Mouse (Mus musculus) forebrain, embryonic 16.5 days (tissue): ENCODE measurements at regions not wholly inside any gene's neighbourhood (a gene's known extent, or its start where the extent isn't known, plus 50 kb on each side); places are given as distances from the start of the nearest gene placed in this dataset.
A peak's percentile ranks its signal among the peaks of the same experiment; 100 is the strongest.

ENCODE experiments used
- ATAC-seq: fragments of 200-750 bp; cut with Nextera tagmentation; 2 replicates; pipeline ENCODE4 v1.8.0; 2017; ENCODE audit warnings: mild to moderate bottlenecking, moderate library complexity
- H3K27ac ChIP-seq: fragments of 300-500 bp; sonication (generic); 2 replicates; pipeline ENCODE4 v1.5.1; 2014; ENCODE audit warnings: low read length, control low read depth
- H3K27me3 ChIP-seq: fragments of 300-500 bp; sonication (generic); replicated peaks from 2 replicates; pipeline ENCODE4 v1.6.1; 2014; ENCODE audit warnings: low read length; ENCODE audit not compliant: control insufficient read depth, insufficient read depth
- H3K36me3 ChIP-seq: fragments of 300-500 bp; sonication (generic); 2 replicates; pipeline ENCODE4 v1.6.1; 2014; ENCODE audit not compliant: control insufficient read depth, insufficient read depth
- H3K4me1 ChIP-seq: fragments of 300-500 bp; sonication (generic); replicated peaks from 2 replicates; pipeline ENCODE4 v1.6.1; 2014; ENCODE audit warnings: low read length; ENCODE audit not compliant: control insufficient read depth, insufficient read depth
- H3K4me2 ChIP-seq: fragments of 300-500 bp; sonication (generic); 2 replicates; pipeline ENCODE4 v1.6.1; 2014; ENCODE audit warnings: mild to moderate bottlenecking, low read length, control low read depth
- H3K4me3 ChIP-seq: fragments of 300-500 bp; sonication (generic); replicated peaks from 2 replicates; pipeline ENCODE4 v1.5.1; 2014; ENCODE audit warnings: mild to moderate bottlenecking, low read length, control low read depth
- H3K9ac ChIP-seq: fragments of 300-500 bp; sonication (generic); replicated peaks from 2 replicates; pipeline ENCODE4 v1.6.1; 2014; ENCODE audit warnings: low read depth, low read length, control low read depth
- H3K9me3 ChIP-seq: fragments of 300-500 bp; sonication (generic); 2 replicates; pipeline ENCODE4 v1.6.1; 2016; ENCODE audit warnings: low read length; ENCODE audit not compliant: control insufficient read depth
- WGBS: fragments of 180-500 bp; shearing (Covaris S2); extraction: QIAGEN DNeasy Blood & Tissue Kit; methylation state at CpG from one replicate; pipeline ENCODE4 v1.1.7; 2014; 5-methylcytosine and 5-hydroxymethylcytosine counted together

DNA sequence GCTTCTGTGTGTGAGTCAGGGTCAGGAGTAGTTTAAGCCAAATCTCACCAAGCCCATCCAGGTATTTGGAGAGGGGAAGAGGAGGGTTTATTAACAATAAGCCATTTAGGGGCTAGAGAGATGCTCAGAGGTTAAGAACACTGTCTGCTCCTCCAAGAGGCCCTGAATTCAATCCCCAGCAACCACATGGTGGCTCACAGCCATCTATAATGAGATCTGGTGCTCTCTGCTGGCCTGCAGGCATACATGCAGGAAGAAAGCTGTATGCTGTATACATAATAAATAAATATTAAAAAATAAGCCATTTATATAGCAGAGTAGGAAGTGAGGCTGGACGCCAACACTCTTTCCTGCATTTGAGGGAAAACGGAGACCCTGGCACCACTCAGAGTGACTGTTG is 330.4 kb upstream of the Arglu1 start:
- Histone ChIP-seq H3K4me1 (no peaks in the 10 kb centered on the region), H3K4me2 (no peak overlapping the region), H3K27me3 (no peaks in the 10 kb centered on the region), H3K27ac (no peak overlapping the region), H3K9me3 (no peaks in the 10 kb centered on the region), H3K36me3 (no peaks in the 10 kb centered on the region), H3K9ac (no peak overlapping the region), H3K4me3 (no peak overlapping the region)
- 98% methylated on average over 2 of the region's 2 CpGs for WGBS
- ATAC-seq: no peak

DNA sequence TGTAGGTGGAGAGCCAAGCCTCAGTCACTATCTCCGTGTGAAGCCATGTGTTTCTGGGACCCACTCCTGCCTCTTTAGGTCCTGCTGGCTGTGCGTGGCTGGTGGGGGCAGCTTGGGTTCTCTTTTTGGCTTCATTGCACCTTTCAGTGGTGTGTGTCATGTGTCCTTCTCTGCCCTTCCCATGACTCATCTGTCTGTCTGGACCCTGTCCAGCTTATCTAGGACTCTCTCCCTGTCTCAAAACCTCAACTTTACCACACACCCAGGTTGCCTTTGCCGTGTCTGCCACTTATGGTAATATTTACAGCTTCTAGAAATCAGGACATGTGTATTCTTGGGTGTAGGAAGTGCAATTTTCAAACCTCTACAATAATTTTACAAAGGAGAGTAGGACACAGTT is 329.9 kb upstream of the Arglu1 start:
- Histone ChIP-seq H3K9ac (no peak overlapping the region), H3K4me3 (no peak overlapping the region), H3K36me3 (no peaks in the 10 kb centered on the region), H3K27ac (no peak overlapping the region), H3K27me3 (no peaks in the 10 kb centered on the region), H3K9me3 (no peaks in the 10 kb centered on the region), H3K4me1 (no peaks in the 10 kb centered on the region), H3K4me2 (no peak overlapping the region)
- 91% methylated on average over 3 of the region's 3 CpGs for WGBS
- ATAC-seq: no peak

DNA sequence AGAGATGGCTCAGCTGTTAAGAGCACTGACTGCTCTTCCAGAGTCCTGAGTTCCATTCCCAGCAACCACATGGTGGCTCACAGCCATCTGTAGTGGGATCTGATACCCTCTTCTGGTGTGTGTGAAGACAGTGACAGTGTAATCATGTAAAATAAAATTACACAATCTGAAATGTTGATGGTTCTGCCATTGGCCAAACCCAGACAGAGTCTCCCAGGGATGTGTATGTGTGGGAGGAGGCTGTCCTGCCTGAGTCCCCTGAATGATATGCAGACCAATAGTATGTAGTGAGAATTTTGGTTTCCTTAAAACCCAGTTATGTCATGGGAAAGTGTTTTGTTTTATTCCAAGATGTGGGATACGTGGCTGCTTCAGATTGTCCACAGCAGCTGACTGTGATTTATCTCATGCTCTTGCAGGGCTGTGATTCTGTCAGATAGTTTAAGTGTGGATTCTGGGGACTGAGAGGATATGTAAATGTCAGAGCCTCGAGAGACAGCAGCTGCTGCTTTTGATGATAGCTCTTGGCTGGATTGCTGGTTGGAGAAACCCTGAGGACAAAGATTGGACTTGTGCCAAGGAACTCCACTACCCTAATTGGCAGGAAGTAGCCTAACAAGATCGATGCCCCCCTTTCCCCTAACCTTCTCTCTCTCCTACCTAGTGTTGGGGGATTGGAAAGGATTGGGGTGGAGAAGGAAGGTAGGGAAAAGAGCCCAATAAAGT is 321.6 kb upstream of the Arglu1 start:
- Histone ChIP-seq H3K27ac (no peak overlapping the region), H3K36me3 (no peaks in the 10 kb centered on the region), H3K4me1 (no peaks in the 10 kb centered on the region), H3K4me2 (no peak overlapping the region), H3K9ac (no peak overlapping the region), H3K27me3 (no peaks in the 10 kb centered on the region), H3K4me3 (no peak overlapping the region), H3K9me3 (no peaks in the 10 kb centered on the region)
- ATAC-seq: no peak
- 33% methylated on average over 3 of the region's 3 CpGs for WGBS

DNA sequence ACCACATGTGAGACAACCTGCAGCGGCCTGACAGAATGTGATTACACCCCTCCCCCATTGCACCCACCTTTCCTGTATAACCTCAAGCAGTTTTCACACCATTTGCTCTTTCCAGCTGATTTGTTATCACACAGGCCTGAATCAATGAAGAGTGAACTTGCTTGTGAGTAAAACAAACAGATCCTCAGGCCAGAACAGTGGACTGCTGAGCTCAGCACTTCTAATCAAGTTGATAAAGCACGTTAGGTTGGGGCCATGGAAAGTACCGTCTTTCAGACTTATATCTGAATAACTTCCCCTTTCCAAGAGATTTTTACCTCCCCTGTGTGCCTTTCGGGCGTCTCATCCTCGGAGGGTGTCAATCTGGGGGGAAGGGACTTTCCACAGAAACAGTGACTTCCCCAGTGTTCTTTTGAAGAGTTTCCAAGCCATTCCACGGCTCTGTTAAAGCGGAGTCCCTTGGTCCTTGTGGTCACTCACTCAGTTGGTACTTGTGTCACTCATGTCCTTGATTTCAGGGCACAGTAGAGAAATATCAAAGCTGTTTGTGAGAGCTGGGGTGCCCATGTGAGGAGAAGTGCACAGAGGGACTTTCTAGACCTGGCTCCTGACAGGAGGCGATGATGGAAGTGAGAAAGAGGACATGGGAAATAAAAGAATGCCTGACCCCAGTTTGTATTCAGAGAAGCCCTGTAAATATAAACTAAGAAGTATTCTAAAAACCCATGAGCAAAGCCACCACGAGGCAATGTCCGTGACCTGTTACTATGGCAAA is 317.9 kb upstream of the Arglu1 start:
- no peaks in the 10 kb centered on the region for H3K4me1 ChIP-seq
- H3K9me3 ChIP-seq: no peaks in the 10 kb centered on the region
- no peak overlapping the region for H3K9ac ChIP-seq
- no peak overlapping the region for H3K4me2 ChIP-seq
- no peaks in the 10 kb centered on the region for H3K27me3 ChIP-seq
- no peaks in the 10 kb centered on the region for H3K36me3 ChIP-seq
- no peak overlapping the region for H3K27ac ChIP-seq
- H3K4me3 ChIP-seq: no peak overlapping the region
- WGBS: 80% methylated on average over 11 of the region's 11 CpGs
- no peak for ATAC-seq

DNA sequence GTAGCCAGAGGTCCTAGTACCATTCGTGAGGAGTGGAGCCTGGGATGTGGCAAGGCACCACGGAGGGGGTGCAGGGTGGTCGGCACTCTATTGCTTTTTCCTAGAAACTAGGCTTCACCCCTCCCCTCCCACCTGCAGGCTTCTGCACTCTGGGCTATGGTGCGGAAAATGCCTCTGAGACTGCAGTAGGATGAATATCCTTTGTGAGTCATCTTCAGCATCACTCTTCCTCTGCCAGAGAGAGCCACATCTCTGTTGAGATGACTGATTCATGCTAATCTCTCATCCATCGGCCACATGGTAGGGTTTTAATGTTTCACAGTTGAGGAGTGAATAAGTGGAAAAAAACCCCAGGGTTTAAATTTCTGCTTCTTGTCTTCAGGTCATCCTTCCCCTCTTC is 309.6 kb upstream of the Arglu1 start:
- no peak overlapping the region for H3K4me2 ChIP-seq
- H3K27ac ChIP-seq: no peak overlapping the region
- H3K4me3 ChIP-seq: no peak overlapping the region
- H3K36me3 ChIP-seq: no peaks in the 10 kb centered on the region
- no peak for ATAC-seq
- 87% methylated on average over 5 of the region's 5 CpGs for WGBS
- H3K9ac ChIP-seq: no peak overlapping the region
- no peaks in the 10 kb centered on the region for H3K27me3 ChIP-seq
- no peaks in the 10 kb centered on the region for H3K9me3 ChIP-seq
- peaks cover 5% of the 10 kb centered on the region for H3K4me1 ChIP-seq

DNA sequence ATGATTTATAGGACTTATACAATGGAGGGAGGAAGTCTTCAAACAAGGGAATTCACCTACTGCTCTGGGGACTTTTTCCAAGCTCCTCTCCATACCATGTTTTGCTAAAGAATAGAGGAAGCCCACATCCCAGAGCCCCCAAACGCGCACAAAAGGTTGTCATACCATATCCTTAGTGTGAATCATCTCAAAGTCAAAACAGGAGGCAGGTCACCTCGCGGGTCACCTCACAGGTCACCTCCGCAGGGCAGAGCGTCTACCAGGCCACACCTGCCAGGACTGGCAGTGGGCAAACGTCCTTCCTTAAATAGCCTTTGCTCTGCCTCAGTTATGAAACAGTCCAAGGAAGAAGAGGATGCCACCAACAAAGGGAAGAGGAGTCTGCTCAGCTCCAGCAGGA is 307.3 kb upstream of the Arglu1 start:
- no peaks in the 10 kb centered on the region for H3K27me3 ChIP-seq
- no peaks in the 10 kb centered on the region for H3K9me3 ChIP-seq
- H3K36me3 ChIP-seq: no peaks in the 10 kb centered on the region
- no peak overlapping the region for H3K4me2 ChIP-seq
- WGBS: 87% methylated on average over 7 of the region's 7 CpGs
- no peak overlapping the region for H3K9ac ChIP-seq
- ATAC-seq: no peak
- H3K4me3 ChIP-seq: no peak overlapping the region
- H3K27ac ChIP-seq: no peak overlapping the region
- peaks cover 21% of the 10 kb centered on the region for H3K4me1 ChIP-seq

DNA sequence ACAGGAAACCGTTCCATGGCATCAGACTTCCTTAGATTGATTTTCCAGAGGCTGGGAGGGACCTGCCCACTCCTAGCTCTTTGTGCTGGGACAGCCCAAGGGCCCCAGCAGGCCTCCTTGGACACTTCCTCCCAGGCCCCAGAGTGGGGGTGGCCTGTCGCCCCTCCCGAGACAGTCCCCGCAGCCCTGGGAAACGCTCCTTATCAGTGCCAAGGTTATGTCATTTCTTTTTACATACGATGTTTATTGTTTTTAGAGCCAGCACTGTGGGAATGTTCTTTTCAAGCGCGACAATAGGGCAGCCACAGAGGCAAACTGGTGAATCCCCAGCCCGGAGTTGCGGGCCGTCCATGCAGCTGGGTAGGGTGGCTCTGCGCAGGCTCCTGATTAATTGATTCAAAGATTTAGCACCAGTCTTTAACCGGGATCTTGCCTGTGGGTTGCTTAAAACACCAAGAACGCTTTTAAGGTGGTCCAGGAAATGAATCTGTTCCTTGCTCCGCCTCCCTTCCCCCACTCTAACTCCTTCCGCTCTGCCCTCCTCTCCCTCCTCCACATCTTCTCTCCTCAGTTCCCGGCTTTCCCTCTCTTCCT is 304.4 kb upstream of the Arglu1 start:
- no peaks in the 10 kb centered on the region for H3K9me3 ChIP-seq
- WGBS: under 1% methylated on average over 17 of the region's 17 CpGs
- no peaks in the 10 kb centered on the region for H3K36me3 ChIP-seq
- peak; percentile 66 for ATAC-seq
- peak overlapping the region; percentile 63 for H3K4me2 ChIP-seq
- H3K27me3 ChIP-seq: no peaks in the 10 kb centered on the region
- H3K9ac ChIP-seq: peak overlapping the region; percentile 39
- H3K4me1 ChIP-seq: peaks cover 29% of the 10 kb centered on the region
- 0 out of 2 replicates have a peak overlapping the region, but pooled peaks have one; percentile 24 for H3K27ac ChIP-seq
- peak overlapping the region; percentile 35 for H3K4me3 ChIP-seq

DNA sequence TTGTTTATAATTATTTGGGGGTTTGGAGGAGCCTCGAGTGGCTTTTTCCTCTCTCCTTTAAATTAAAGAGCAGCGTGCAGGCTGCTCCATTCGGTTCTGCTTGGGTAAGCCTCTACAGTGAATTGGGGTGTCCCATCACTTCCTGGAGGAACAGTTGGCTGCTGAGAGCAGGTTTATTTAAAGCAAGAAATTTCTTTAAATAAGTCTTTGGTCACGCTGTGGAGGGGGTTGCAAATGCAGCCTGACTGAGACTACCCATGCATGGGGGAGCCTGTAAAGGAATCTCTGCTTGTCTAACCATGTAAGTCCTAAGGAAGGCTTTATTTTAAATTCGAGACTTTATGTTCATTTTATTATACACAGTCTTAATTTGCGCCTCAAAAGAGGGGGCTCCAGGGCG is 303.7 kb upstream of the Arglu1 start:
- Histone ChIP-seq H3K9me3 (no peaks in the 10 kb centered on the region), H3K4me2 (peak overlapping the region; percentile 63), H3K36me3 (no peaks in the 10 kb centered on the region), H3K27ac (no peak overlapping the region), H3K4me1 (peaks cover 29% of the 10 kb centered on the region), H3K27me3 (no peaks in the 10 kb centered on the region), H3K4me3 (no peak overlapping the region), H3K9ac (no peak overlapping the region)
- ATAC-seq: no peak
- 9% methylated on average over 7 of the region's 7 CpGs for WGBS

DNA sequence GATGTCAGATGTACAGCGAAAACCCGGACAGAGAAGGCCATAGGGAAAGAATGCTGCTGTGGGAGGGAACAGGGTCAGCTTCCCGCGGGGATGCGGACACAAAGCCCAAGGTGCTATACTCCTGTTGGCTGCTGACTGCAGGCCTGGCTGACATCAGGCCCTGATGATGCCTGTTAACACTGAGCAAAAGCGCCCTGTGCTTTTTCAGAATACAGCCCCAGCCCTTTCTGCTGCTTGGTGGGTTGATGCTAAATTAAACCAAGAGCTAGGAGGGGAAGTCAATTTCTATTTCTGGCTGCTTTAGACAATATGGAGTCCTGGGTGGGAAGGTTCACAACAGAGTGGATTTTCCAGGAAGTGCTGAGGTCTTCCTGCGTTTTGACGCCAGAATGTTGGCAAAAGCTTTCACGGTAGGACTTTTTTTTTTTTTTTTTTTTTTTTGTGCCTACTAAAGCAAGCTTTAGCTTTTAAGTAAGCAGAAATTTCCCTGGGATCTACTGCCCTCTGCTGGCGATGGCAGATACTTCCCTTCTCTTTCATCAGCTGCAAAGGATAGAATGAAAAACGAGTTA is 302.2 kb upstream of the Arglu1 start:
- peak overlapping the region; percentile 35 for H3K4me2 ChIP-seq
- 4% methylated on average over 11 of the region's 11 CpGs for WGBS
- H3K4me1 ChIP-seq: peaks cover 29% of the 10 kb centered on the region
- peak overlapping the region; percentile 49 for H3K9ac ChIP-seq
- ATAC-seq: peak; percentile 36
- H3K36me3 ChIP-seq: no peaks in the 10 kb centered on the region
- no peaks in the 10 kb centered on the region for H3K9me3 ChIP-seq
- peak overlapping the region; percentile 60 for H3K27ac ChIP-seq
- no peak overlapping the region for H3K4me3 ChIP-seq
- no peaks in the 10 kb centered on the region for H3K27me3 ChIP-seq
